Mouse (Mus musculus) layer of hippocampus, adult 8-10 months (tissue): ENCODE results near the gene Mettl21e. TPM values are rescaled to one million over a fixed set of nuclear protein-coding genes. Genes with fewer than 3 reads are reported as not detected.
A peak's percentile ranks its signal among the peaks of the same experiment; 100 is the strongest.
"Not testable (repeated sequence)": the region's sequence is repeated elsewhere in the genome, so short reads cannot be mapped to it uniquely, and the experiment has no call there.

Experiments
- DNase-seq, 2 experiments: peaks; one replicate each; pipeline ENCODE4 v3.0.0; 2022; ENCODE audit warnings: low spot score in 2 of 2
- total RNA-seq, 4 experiments: library from RNA; stranded (reverse); gene quantifications; 2 replicates each; pipeline ENCODE4 v1.2.4; 2022

The Mettl21e gene
- not detected for total RNA-seq

GRCm38 (mm10) chr1:44218876-44219275 is at the start of gene Mettl21e:
TSS of gene Mettl21e (minus strand) at chr1:44218961.
- DNase-seq: no peak

GRCm38 (mm10) chr1:44240440-44240839 is 21.7 kb upstream of the Mettl21e start:
- not testable (repeated sequence) for DNase-seq

- DNase-seq: no peak
These were observed 21.2 kb upstream of the Mettl21e start for GRCm38 (mm10) chr1:44239969-44240368.

GRCm38 (mm10) chr1:44237305-44237704 is 18.5 kb upstream of the Mettl21e start:
- no peak for DNase-seq

- DNase-seq: no peak
These were observed 16.6 kb upstream of the Mettl21e start for GRCm38 (mm10) chr1:44235311-44235710.

GRCm38 (mm10) chr1:44234531-44234930 is 15.8 kb upstream of the Mettl21e start:
- DNase-seq: not testable (repeated sequence)

- peak in 1 of 2 experiments; percentile 36 for DNase-seq
These were observed 10.3 kb upstream of the Mettl21e start for GRCm38 (mm10) chr1:44229044-44229443.

- peak in 1 of 2 experiments; percentile 26 for DNase-seq
These were observed 1.6 kb downstream of the Mettl21e start for GRCm38 (mm10) chr1:44217118-44217517.

- DNase-seq: no peak
These were observed 2.2 kb downstream of the Mettl21e start for GRCm38 (mm10) chr1:44216352-44217116.

GRCm38 (mm10) chr1:44214443-44214842 is 4.3 kb downstream of the Mettl21e start:
- DNase-seq: no peak

- DNase-seq: no peak
These were observed 15.9 kb downstream of the Mettl21e start for GRCm38 (mm10) chr1:44202876-44203275.

GRCm38 (mm10) chr1:44198273-44199171 is 20.2 kb downstream of the Mettl21e start:
- peak; percentile 16 to 30 for DNase-seq

GRCm38 (mm10) chr1:44186396-44186795 is 32.4 kb downstream of the Mettl21e start:
- no peak for DNase-seq

- DNase-seq: no peak
These were observed 40.7 kb downstream of the Mettl21e start for GRCm38 (mm10) chr1:44178086-44178485.

- DNase-seq: no peak
These were observed 44.9 kb downstream of the Mettl21e start for GRCm38 (mm10) chr1:44173903-44174302.

GRCm38 (mm10) chr1:44172656-44173055 is 46.1 kb downstream of the Mettl21e start:
- DNase-seq: no peak

- no peak for DNase-seq
These were observed 50.8 kb downstream of the Mettl21e start for GRCm38 (mm10) chr1:44167859-44168383.

GRCm38 (mm10) chr1:44162389-44162788 is 56.4 kb downstream of the Mettl21e start:
- no peak for DNase-seq

- DNase-seq: no peak
These were observed 56.9 kb downstream of the Mettl21e start for GRCm38 (mm10) chr1:44161818-44162217.

GRCm38 (mm10) chr1:44158317-44158716 is 60.4 kb downstream of the Mettl21e start:
- DNase-seq: no peak

GRCm38 (mm10) chr1:44155287-44155686 is 63.5 kb downstream of the Mettl21e start:
- no peak for DNase-seq
